Mouse (Mus musculus): ENCODE results near the gene Timeless. TPM values are rescaled to one million over a fixed set of nuclear protein-coding genes. Genes with fewer than 3 reads are reported as not detected.

The Timeless gene
- polyA plus RNA-seq, 1 experiment from 2014 or later = 89.4 TPM

DNA sequence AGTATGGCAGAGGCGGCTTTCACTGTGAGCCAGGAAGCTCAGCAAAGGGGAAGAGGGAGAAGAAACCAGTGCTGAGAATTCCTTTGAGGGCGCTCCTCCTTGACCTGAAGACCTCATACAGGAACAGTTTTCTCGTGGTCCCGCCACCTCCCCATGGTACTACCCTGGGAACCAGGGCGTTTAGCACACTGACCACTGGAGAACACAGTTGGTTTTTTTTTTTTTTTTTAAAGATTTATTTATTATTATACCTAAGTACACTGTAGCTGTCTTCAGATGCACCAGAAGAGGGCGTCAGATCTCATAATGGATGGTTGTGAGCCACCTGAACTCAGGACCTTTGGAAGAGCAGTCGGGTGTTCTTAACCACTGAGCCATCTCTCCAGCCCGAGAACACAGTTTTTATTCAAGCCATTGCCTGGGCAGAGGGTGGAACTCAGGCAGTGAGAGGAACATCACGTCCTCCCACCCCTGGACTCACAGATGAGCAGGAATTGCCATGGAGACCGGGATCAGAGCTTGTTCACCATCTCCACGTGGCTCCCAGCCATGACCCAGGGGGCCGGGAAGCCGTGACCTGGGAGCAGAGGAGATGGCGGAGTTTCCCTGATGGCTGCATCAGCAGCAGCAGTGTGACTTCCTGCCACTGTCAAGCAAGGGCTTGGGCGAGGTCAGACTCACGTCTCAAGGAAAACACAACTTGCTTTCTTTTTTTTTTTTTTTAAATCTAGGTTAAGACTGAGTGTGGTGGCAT lies 10.2 kb upstream of the Timeless start:
- WGBS = 66% methylated on average over 16 of the region's 16 CpGs
- Histone ChIP-seq H3K36me3 (no peaks in the 10 kb centered on the region), H3K4me1 (peaks cover 24% of the 10 kb centered on the region), H3K4me3 (no peak overlapping the region), H3K9me3 (replicated peaks) (no peaks in the 10 kb centered on the region), H3K27me3 (ENCODE audit: low read depth, poor library complexity, severe bottlenecking) (no peaks in the 10 kb centered on the region), H3K27ac (replicated peaks) (no peak overlapping the region)
- no peak for DNase-seq (ENCODE audit: low spot score)

GRCm38 (mm10) chr10:128225064-128225463 lies 6.8 kb upstream of the Timeless start:
- Histone ChIP-seq H3K4me3 (no peak overlapping the region), H3K27me3 (ENCODE audit: low read depth, poor library complexity, severe bottlenecking) (no peaks in the 10 kb centered on the region), H3K27ac (replicated peaks) (peak overlapping the region; percentile 52), H3K4me1 (peaks cover 25% of the 10 kb centered on the region), H3K9me3 (replicated peaks) (no peaks in the 10 kb centered on the region), H3K36me3 (no peaks in the 10 kb centered on the region)
- DNase-seq (ENCODE audit: low spot score) = no peak
- 43% methylated on average over 5 of the region's 5 CpGs for WGBS

DNA sequence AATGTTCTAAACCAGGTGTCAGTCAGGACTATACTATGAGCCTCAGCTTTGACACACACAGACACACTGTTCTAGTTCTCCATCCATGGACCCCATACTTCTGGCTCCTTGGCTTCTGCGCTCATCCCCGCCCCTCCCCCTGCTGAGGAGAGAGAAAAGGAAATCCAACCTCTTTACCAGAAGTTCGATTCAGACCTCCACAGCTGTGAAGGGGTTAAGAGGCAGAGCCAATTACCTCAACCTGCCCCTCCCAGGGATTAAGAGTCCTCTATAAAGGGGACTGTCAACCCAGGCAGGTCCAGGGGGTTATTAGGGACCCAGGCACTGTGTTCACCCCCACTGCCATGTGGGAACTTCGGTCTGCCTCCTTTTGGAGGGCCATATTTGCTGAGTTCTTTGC lies 6.3 kb upstream of the Timeless start, which contains the start of gene Mip:
TSS of gene Mip (plus strand) at position 301 of the 400 bp plus-strand sequence.
- Histone ChIP-seq H3K4me1 (peaks cover 30% of the 10 kb centered on the region), H3K27me3 (ENCODE audit: low read depth, poor library complexity, severe bottlenecking) (no peaks in the 10 kb centered on the region), H3K36me3 (no peaks in the 10 kb centered on the region), H3K9me3 (replicated peaks) (no peaks in the 10 kb centered on the region), H3K27ac (replicated peaks) (peak within 1 kb of the TSS; percentile 57), H3K4me3 (no peak within 1 kb of the TSS)
- 30% methylated on average over 4 of the region's 4 CpGs for WGBS
- no peak for DNase-seq (ENCODE audit: low spot score)

DNA sequence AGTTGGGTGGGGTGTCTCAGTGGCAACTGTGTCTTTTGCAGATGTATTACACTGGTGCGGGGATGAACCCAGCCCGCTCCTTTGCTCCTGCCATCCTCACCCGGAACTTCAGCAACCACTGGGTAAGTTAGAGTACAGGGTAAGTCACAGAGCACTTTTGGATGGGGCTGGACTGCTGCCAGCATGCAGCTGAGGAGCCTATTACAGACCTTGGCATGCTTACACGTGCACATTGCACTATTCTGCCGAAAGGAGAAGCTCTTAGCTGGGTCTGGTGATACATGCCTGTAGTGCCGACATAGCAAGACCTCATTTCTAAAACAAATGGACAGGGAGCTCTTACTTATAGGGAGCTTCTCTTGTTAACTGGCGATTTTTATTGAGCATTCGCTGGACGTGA lies 4.3 kb upstream of the Timeless start:
- H3K27ac ChIP-seq (replicated peaks) = no peak overlapping the region
- 89% methylated on average over 9 of the region's 9 CpGs for WGBS
- no peaks in the 10 kb centered on the region for H3K9me3 ChIP-seq (replicated peaks)
- no peaks in the 10 kb centered on the region for H3K27me3 ChIP-seq (ENCODE audit: low read depth, poor library complexity, severe bottlenecking)
- DNase-seq (ENCODE audit: low spot score) = no peak
- H3K36me3 ChIP-seq = no peaks in the 10 kb centered on the region
- H3K4me3 ChIP-seq = no peak overlapping the region
- peaks cover 38% of the 10 kb centered on the region for H3K4me1 ChIP-seq

DNA sequence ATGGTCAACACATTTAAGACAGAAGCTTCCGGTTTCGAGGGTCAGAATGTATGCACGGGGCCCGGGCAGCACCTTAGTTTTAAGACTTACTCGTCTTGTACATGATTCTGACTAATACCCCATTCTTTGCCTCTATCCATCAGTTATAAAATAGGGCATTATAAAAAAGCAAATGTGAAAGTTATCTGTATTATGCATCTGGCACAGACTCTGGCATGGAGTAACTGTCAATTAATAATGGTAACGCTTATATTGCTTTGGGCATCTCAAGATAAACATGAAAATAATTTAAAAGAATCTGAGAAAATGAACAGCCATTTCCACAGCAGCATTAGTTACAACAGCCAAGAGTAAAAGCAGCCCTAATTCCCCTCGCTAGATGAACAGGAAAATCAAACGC lies 3.9 kb upstream of the Timeless start:
- Histone ChIP-seq H3K27me3 (ENCODE audit: low read depth, poor library complexity, severe bottlenecking) (no peaks in the 10 kb centered on the region), H3K27ac (replicated peaks) (no peak overlapping the region), H3K4me3 (no peak overlapping the region), H3K36me3 (no peaks in the 10 kb centered on the region), H3K9me3 (replicated peaks) (no peaks in the 10 kb centered on the region), H3K4me1 (peaks cover 42% of the 10 kb centered on the region)
- no peak for DNase-seq (ENCODE audit: low spot score)
- 94% methylated on average over 8 of the region's 8 CpGs for WGBS

DNA sequence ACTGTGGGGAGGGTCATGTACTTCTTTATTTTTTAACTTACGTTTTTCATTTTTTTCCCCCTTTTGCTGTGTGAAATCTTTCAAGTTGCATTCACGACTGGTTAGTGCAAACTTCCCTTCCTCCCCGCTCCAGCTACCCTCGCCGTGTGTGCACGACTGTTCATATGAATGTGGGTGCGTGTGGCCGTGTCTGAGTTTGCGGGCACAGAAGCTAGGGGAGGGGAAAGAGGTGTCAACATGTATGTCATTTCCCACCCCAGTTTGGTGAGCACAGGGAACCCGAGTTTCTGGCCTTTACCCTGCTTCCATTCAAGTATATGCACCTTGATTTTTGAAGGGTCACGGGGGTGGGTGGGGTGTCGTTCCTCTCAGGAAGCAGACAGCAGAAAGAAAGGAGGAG lies 1.3 kb upstream of the Timeless start:
- Histone ChIP-seq H3K4me3 (no peak overlapping the region; the same call in 1 of the 2 replicates), H3K27ac (replicated peaks) (peak overlapping the region; percentile 99; the same call in 1 of the 2 replicates)

DNA sequence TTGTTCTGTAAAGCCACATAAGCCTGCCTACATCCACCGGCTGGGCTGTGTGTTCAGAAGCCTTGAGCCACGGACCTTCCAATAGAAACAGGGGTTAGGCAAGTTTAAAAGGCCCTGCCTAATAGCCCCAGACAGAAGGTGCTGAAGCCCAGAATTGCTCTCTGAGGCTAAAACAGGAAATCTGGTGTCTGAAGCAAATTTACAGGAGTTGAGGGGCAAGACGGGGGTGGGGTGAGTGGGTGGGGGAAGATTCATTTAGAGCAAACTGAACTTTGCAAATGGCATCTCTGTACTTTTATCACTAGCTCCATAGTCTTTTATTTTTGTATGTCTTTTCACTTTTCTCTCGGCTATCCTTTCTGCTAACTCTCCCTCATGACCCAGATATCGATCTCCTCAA lies 719 bp upstream of the Timeless start:
- Histone ChIP-seq H3K36me3 (peaks cover 14% of the 10 kb centered on the region), H3K4me1 (peaks cover 42% of the 10 kb centered on the region), H3K9me3 (replicated peaks) (no peaks in the 10 kb centered on the region), H3K4me3 (peak overlapping the region; percentile 78), H3K27ac (replicated peaks) (peak overlapping the region; percentile 99), H3K27me3 (ENCODE audit: low read depth, poor library complexity, severe bottlenecking) (no peaks in the 10 kb centered on the region)
- WGBS = 27% methylated on average over 5 of the region's 5 CpGs
- no peak for DNase-seq (ENCODE audit: low spot score)

More for the DNA sequence above, 1.3 kb upstream of the Timeless start:
- 83% methylated on average over 12 of the region's 12 CpGs for WGBS
- H3K4me1 ChIP-seq = peaks cover 43% of the 10 kb centered on the region
- no peak for DNase-seq (ENCODE audit: low spot score)
- no peaks in the 10 kb centered on the region for H3K27me3 ChIP-seq (ENCODE audit: low read depth, poor library complexity, severe bottlenecking)
- H3K36me3 ChIP-seq = peaks cover 13% of the 10 kb centered on the region
- H3K9me3 ChIP-seq (replicated peaks) = no peaks in the 10 kb centered on the region

- Histone ChIP-seq H3K4me1 (peaks cover 38% of the 10 kb centered on the region), H3K27me3 (ENCODE audit: low read depth, poor library complexity, severe bottlenecking) (no peaks in the 10 kb centered on the region), H3K36me3 (peaks cover 17% of the 10 kb centered on the region), H3K27ac (replicated peaks) (peak overlapping the region; percentile 99), H3K4me3 (peak overlapping the region; percentile 78), H3K9me3 (replicated peaks) (no peaks in the 10 kb centered on the region)
- under 1% methylated on average over 14 of the region's 14 CpGs for WGBS
- peak; percentile 66 for DNase-seq (ENCODE audit: low spot score)
These were observed 638 bp downstream of the Timeless start for GRCm38 (mm10) chr10:128232420-128232985.

DNA sequence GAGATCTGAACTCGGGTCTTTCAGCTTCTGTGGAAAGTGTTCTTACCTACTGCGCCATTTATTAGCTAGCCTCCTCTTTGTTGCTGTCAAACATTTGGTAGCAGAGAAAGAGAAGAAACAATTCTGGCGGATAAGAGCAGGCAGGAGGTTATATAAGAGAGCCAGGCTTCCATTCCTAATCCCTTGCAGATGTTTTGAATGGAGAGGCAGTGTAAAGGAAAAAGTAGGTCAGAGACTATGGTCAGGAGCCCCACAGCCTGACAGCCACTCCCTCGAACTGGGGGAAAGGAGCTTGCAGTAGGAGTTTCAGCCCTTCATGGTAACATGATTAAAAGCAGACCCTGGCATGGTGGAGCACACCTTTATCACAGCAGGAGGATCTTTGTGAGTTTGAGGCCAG lies 4.5 kb downstream of the Timeless start:
- Histone ChIP-seq H3K4me1 (peaks cover 31% of the 10 kb centered on the region), H3K36me3 (peaks cover 53% of the 10 kb centered on the region), H3K4me3 (no peak overlapping the region), H3K27me3 (ENCODE audit: low read depth, poor library complexity, severe bottlenecking) (no peaks in the 10 kb centered on the region), H3K27ac (replicated peaks) (no peak overlapping the region), H3K9me3 (replicated peaks) (no peaks in the 10 kb centered on the region)
- 63% methylated on average over 4 of the region's 4 CpGs for WGBS
- no peak for DNase-seq (ENCODE audit: low spot score)

GRCm38 (mm10) chr10:128237807-128238480 lies 6.1 kb downstream of the Timeless start:
- no peak overlapping the region for H3K27ac ChIP-seq (replicated peaks)
- no peaks in the 10 kb centered on the region for H3K27me3 ChIP-seq (ENCODE audit: low read depth, poor library complexity, severe bottlenecking)
- DNase-seq (ENCODE audit: low spot score) = no peak

GRCm38 (mm10) chr10:128239140-128239539 lies 7.3 kb downstream of the Timeless start:
- Histone ChIP-seq H3K4me1 (peaks cover 16% of the 10 kb centered on the region), H3K9me3 (replicated peaks) (no peaks in the 10 kb centered on the region), H3K27me3 (ENCODE audit: low read depth, poor library complexity, severe bottlenecking) (no peaks in the 10 kb centered on the region), H3K27ac (replicated peaks) (no peak overlapping the region), H3K4me3 (no peak overlapping the region), H3K36me3 (peaks cover 77% of the 10 kb centered on the region)
- 94% methylated on average over 4 of the region's 4 CpGs for WGBS
- no peak for DNase-seq (ENCODE audit: low spot score)

More at GRCm38 (mm10) chr10:128237807-128238480, 6.1 kb downstream of the Timeless start:
- Histone ChIP-seq H3K4me3 (no peak overlapping the region), H3K4me1 (peaks cover 25% of the 10 kb centered on the region), H3K36me3 (peaks cover 70% of the 10 kb centered on the region), H3K9me3 (replicated peaks) (no peaks in the 10 kb centered on the region)
- whole genome bisulfite sequencing = 91% methylated on average over 15 of the region's 15 CpGs

- 94% methylated on average over 18 of the region's 18 CpGs for WGBS
- Histone ChIP-seq H3K36me3 (peaks cover 78% of the 10 kb centered on the region), H3K4me1 (peaks cover 12% of the 10 kb centered on the region), H3K27me3 (ENCODE audit: low read depth, poor library complexity, severe bottlenecking) (no peaks in the 10 kb centered on the region), H3K27ac (replicated peaks) (no peak overlapping the region), H3K4me3 (no peak overlapping the region), H3K9me3 (replicated peaks) (no peaks in the 10 kb centered on the region)
- no peak for DNase-seq (ENCODE audit: low spot score)
These were observed 8.3 kb downstream of the Timeless start for GRCm38 (mm10) chr10:128240131-128240530.

DNA sequence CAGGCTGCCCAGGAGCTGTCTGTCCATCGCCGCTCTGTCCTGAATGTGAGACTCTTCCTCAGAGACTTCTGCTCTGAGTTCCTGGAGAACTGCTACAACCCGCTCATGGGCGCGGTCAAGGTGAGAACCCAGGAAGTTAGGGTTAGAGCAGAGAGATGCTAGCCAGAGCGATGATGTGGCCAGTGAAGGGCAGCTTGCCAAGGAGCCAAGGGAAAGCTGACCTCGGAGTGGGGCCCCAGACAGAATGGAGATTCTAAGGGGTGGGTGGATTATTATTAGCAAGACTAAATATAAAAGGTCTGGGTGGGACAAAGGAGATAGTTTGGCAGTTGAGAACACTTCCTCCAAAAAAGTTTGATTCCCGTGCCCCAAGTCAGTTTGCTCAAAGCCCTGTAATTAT lies 11.4 kb downstream of the Timeless start:
- no peak overlapping the region for H3K27ac ChIP-seq (replicated peaks)
- DNase-seq (ENCODE audit: low spot score) = no peak
- WGBS = 98% methylated on average over 8 of the region's 8 CpGs
- no peaks in the 10 kb centered on the region for H3K9me3 ChIP-seq (replicated peaks)
- no peak overlapping the region for H3K4me3 ChIP-seq
- H3K27me3 ChIP-seq (ENCODE audit: low read depth, poor library complexity, severe bottlenecking) = no peaks in the 10 kb centered on the region
- peaks cover 98% of the 10 kb centered on the region for H3K36me3 ChIP-seq
- 0 out of 2 replicates have a peak, but pooled peaks cover under 1% of the 10 kb centered on the region for H3K4me1 ChIP-seq
